ENCODE assay signal across 7 mouse cellular contexts in genomic region chr11:16950976-16951760, GRCm38 (mm10). TPM values are rescaled to one million over a fixed set of nuclear protein-coding genes. Genes with fewer than 3 reads are reported as not detected.
A peak's percentile ranks its signal among the peaks of the same experiment; 100 is the strongest.
DNase-seq lines count a peak whose midpoint lies in the region; ATAC-seq lines count a peak whose summit lies in the region.

Fbxo48 (plus strand) TSS chr11:16951375.

- peaks cover 13% of the 10 kb centered on the region; the same call in 1 of the 2 replicates for H3K4me1 ChIP-seq in embryonic facial prominence, embryonic 12.5 days
- no peaks in the 10 kb centered on the region for H3K4me1 ChIP-seq in limb, embryonic 11.5 days (ENCODE audit: control insufficient read depth, insufficient read depth, low read length)
- peaks cover 9% of the 10 kb centered on the region for H3K4me1 ChIP-seq in midbrain, embryonic 14.5 days (ENCODE audit: control insufficient read depth, insufficient read depth, low read length)

- peak within 1 kb of the TSS; percentile 61 for H3K27ac ChIP-seq in embryonic facial prominence, embryonic 12.5 days
- no peak within 1 kb of the TSS; the same call in 1 of the 2 replicates for H3K27ac ChIP-seq in limb, embryonic 11.5 days (replicated peaks; ENCODE audit: low read depth, low read length)
- H3K27ac ChIP-seq in midbrain, embryonic 14.5 days (replicated peaks; ENCODE audit: low read depth, low read length) = no peak within 1 kb of the TSS

- peak; percentile 88 for DNase-seq in adrenal gland, postnatal 25 days
- DNase-seq in heart, adult 11 months = peak; percentile 100
- DNase-seq in kidney, adult 18-20 months = peak; percentile 98
- DNase-seq in limb, embryonic 11.5 days (ENCODE audit: low spot score) = peak; percentile 96
- DNase-seq in midbrain, embryonic 14.5 days = peak; percentile 98
- DNase-seq in spleen, adult 18-20 months = peak; percentile 94

- H3K27me3 ChIP-seq in embryonic facial prominence, embryonic 12.5 days = no peaks in the 10 kb centered on the region
- no peaks in the 10 kb centered on the region for H3K27me3 ChIP-seq in limb, embryonic 11.5 days (ENCODE audit: control insufficient read depth, insufficient read depth, low read length)
- no peaks in the 10 kb centered on the region for H3K27me3 ChIP-seq in midbrain, embryonic 14.5 days (ENCODE audit: control insufficient read depth, insufficient read depth, low read length)

- H3K4me3 ChIP-seq in embryonic facial prominence, embryonic 12.5 days = peak within 1 kb of the TSS; percentile 69
- H3K4me3 ChIP-seq in limb, embryonic 11.5 days (ENCODE audit: low read depth, low read length) = peak within 1 kb of the TSS; percentile 60
- H3K4me3 ChIP-seq in midbrain, embryonic 14.5 days (replicated peaks; ENCODE audit: low read depth, low read length) = peak within 1 kb of the TSS; percentile 70

- no peaks in the 10 kb centered on the region for H3K36me3 ChIP-seq in embryonic facial prominence, embryonic 12.5 days
- no peaks in the 10 kb centered on the region for H3K36me3 ChIP-seq in limb, embryonic 11.5 days (ENCODE audit: control insufficient read depth, insufficient read depth, low read length)
- no peaks in the 10 kb centered on the region for H3K36me3 ChIP-seq in midbrain, embryonic 14.5 days (ENCODE audit: control insufficient read depth, insufficient read depth, low read length)

- H3K9me3 ChIP-seq in embryonic facial prominence, embryonic 12.5 days = no peaks in the 10 kb centered on the region
- H3K9me3 ChIP-seq in limb, embryonic 11.5 days (ENCODE audit: control insufficient read depth, low read length) = no peaks in the 10 kb centered on the region
- H3K9me3 ChIP-seq in midbrain, embryonic 14.5 days (ENCODE audit: control insufficient read depth, low read length) = no peaks in the 10 kb centered on the region

- peak within 1 kb of the TSS; percentile 84 for H3K4me2 ChIP-seq in embryonic facial prominence, embryonic 12.5 days (replicated peaks)
- H3K4me2 ChIP-seq in limb, embryonic 11.5 days (ENCODE audit: low read depth, severe bottlenecking) = peak within 1 kb of the TSS; percentile 72
- H3K4me2 ChIP-seq in midbrain, embryonic 14.5 days (ENCODE audit: low read length) = peak within 1 kb of the TSS; percentile 69

- under 1% methylated on average over 38 of the region's 38 CpGs for WGBS in embryonic facial prominence, embryonic 12.5 days
- under 1% methylated on average over 38 of the region's 38 CpGs for WGBS in limb, embryonic 11.5 days
- under 1% methylated on average over 38 of the region's 38 CpGs for WGBS in midbrain, embryonic 14.5 days

- peak; percentile 100 for ATAC-seq in embryonic facial prominence, embryonic 12.5 days (ENCODE audit: insufficient number of reproducible peaks, insufficient read depth, low FRiP score, low TSS enrichment)
- ATAC-seq in limb, embryonic 11.5 days (ENCODE audit: insufficient number of reproducible peaks, low FRiP score, low TSS enrichment, low read depth) = peak; percentile 100
- ATAC-seq in midbrain, embryonic 14.5 days (ENCODE audit: low FRiP score, low TSS enrichment) = peak; percentile 100

- peak within 1 kb of the TSS; percentile 58 for H3K9ac ChIP-seq in embryonic facial prominence, embryonic 12.5 days
- H3K9ac ChIP-seq in limb, embryonic 11.5 days (ENCODE audit: low read length) = peak within 1 kb of the TSS; percentile 72
- peak within 1 kb of the TSS; percentile 59 for H3K9ac ChIP-seq in midbrain, embryonic 14.5 days (replicated peaks; ENCODE audit: low read length)

RNA-seq across cellular contexts. Expression of gene Fbxo48, which starts in this region (rescaled TPM):
- total RNA-seq in adrenal gland, postnatal 25 days (2021) = 1.6 and 1.7 TPM in 2 replicates
- polyA plus RNA-seq in embryonic facial prominence, embryonic 12.5 days (2016; fragmentation: Nextera tagmentation; extraction: Ambion mirVana) = 1.6 and 2.2 TPM in 2 replicates
- 1.5 and 1.8 TPM in 2 replicates for polyA plus RNA-seq in limb, embryonic 11.5 days (2014; fragmentation: Nextera tagmentation; extraction: Ambion mirVana)
- polyA plus RNA-seq in midbrain, embryonic 14.5 days (2014; fragmentation: Nextera tagmentation; extraction: Ambion mirVana) = 0.75 and 1.4 TPM in 2 replicates
